Mouse (Mus musculus) embryonic facial prominence, embryonic 12.5 days (tissue): ENCODE data around the gene Rpl26. TPM values are rescaled to one million over a fixed set of nuclear protein-coding genes. Genes with fewer than 3 reads are reported as not detected.

ENCODE experiments used
- ATAC-seq: fragments of 200-750 bp; cut with Nextera tagmentation; 2 replicates; pipeline ENCODE4 v1.8.0; 2017; ENCODE audit not compliant: insufficient number of reproducible peaks, insufficient read depth, low FRiP score, low TSS enrichment
- H3K27ac ChIP-seq: fragments of 300-500 bp; sonication (generic); 2 replicates; pipeline ENCODE4 v1.5.1; 2016; ENCODE audit warnings: mild to moderate bottlenecking
- H3K27me3 ChIP-seq: fragments of 300-500 bp; sonication (generic); 2 replicates; pipeline ENCODE4 v1.6.1; 2016; ENCODE audit warnings: mild to moderate bottlenecking, moderate library complexity
- H3K36me3 ChIP-seq: fragments of 300-500 bp; sonication (generic); 2 replicates; pipeline ENCODE4 v1.6.1; 2016; ENCODE audit warnings: mild to moderate bottlenecking
- H3K4me1 ChIP-seq: fragments of 300-500 bp; sonication (generic); 2 replicates; pipeline ENCODE4 v1.6.1; 2016
- H3K4me2 ChIP-seq: fragments of 300-500 bp; sonication (generic); replicated peaks from 2 replicates; pipeline ENCODE4 v1.6.1; 2016; ENCODE audit warnings: mild to moderate bottlenecking, moderate library complexity
- H3K4me3 ChIP-seq: fragments of 300-500 bp; sonication (generic); 2 replicates; pipeline ENCODE4 v1.5.1; 2016; ENCODE audit warnings: mild to moderate bottlenecking
- H3K9ac ChIP-seq: fragments of 300-500 bp; sonication (generic); 2 replicates; pipeline ENCODE4 v1.6.1; 2016; ENCODE audit warnings: mild to moderate bottlenecking, moderate library complexity
- H3K9me3 ChIP-seq: fragments of 300-500 bp; sonication (generic); 2 replicates; pipeline ENCODE4 v1.6.1; 2016; ENCODE audit warnings: mild to moderate bottlenecking, moderate library complexity
- WGBS: fragments of 180-500 bp; shearing (Covaris S2); methylation state at CpG from one replicate; pipeline ENCODE4 v1.1.7; 2016; 5-methylcytosine and 5-hydroxymethylcytosine counted together
- polyA plus RNA-seq: library from polyadenylated mRNA; unstranded; fragments of >200 nt; fragmentation: Nextera tagmentation; extraction: Ambion mirVana; gene quantifications from 2 replicates; pipeline ENCODE4 v1.2.1, GENCODE M21; 2016

The Rpl26 gene
- polyA plus RNA-seq, 1 experiment from 2014 or later: 915 TPM

DNA sequence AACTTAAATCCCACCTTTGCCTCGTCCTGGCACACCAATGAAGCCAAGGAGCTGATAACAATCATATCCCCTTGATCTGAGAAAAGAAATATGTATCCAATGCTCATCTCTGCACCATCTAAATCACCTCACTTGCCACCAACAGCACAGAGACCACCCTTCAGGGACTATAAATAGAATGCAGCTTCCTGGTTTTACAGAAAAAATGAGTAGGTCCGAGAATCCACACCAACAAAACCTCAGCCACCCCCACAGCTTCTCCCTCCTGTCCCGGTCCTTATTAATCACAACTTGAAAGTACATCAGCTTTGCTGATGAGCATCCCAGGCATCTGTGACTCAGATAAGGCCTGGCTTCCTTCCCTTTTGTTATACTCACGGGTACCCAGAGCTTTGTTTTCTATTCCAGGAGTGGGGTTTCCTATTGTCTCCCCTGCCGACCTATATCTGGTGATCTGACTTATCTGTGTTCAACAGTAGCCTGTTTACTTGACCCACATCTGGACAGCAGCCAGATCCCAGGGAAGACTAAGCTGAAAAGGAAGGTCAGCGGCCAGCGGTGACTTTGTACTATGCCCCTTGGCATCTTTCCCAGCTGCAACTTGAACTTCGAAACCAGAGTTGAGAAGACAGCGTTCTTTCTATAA, 36.7 kb upstream of the Rpl26 start:
- H3K4me3 ChIP-seq: no peak overlapping the region
- H3K27ac ChIP-seq: no peak overlapping the region
- no peak for ATAC-seq
- no peaks in the 10 kb centered on the region for H3K9me3 ChIP-seq
- H3K9ac ChIP-seq: no peak overlapping the region
- H3K36me3 ChIP-seq: no peaks in the 10 kb centered on the region
- no peaks in the 10 kb centered on the region for H3K27me3 ChIP-seq
- 55% methylated on average over 9 of the region's 9 CpGs for WGBS
- no peaks in the 10 kb centered on the region for H3K4me1 ChIP-seq
- no peak overlapping the region for H3K4me2 ChIP-seq

GRCm38 (mm10) chr11:68871277-68871676, 30.1 kb upstream of the Rpl26 start:
- Histone ChIP-seq H3K4me2 (no peak overlapping the region), H3K27ac (no peak overlapping the region), H3K9me3 (no peaks in the 10 kb centered on the region), H3K9ac (no peak overlapping the region), H3K36me3 (no peaks in the 10 kb centered on the region), H3K4me1 (0 out of 2 replicates have a peak, but pooled peaks cover 3% of the 10 kb centered on the region), H3K4me3 (no peak overlapping the region), H3K27me3 (no peaks in the 10 kb centered on the region)
- WGBS: 83% methylated on average over 9 of the region's 9 CpGs
- no peak for ATAC-seq

DNA sequence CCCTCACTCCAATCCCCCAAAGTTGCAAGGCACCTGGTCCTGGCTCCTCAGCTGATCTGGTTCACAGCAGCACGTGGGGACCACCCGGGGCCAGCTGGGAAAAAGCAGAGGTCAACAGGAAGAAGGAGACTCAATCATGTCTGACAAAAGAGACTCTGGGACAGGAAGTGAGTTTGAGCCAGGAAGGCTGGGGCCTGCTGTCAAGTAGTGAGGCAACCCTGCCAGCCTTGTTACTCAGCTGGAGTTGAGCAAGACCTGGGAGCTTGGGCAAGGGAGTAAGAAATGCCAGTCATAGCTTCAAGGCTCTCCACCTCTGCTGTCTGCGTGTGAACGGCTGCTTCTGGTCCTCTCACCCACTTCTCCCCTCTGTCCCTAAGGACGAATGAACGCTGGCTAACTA, 29.6 kb upstream of the Rpl26 start, which contains the start of gene Ndel1:
Gene Ndel1 (minus strand): TSS at position 111 of the 400 bp plus-strand sequence.
- WGBS: 67% methylated on average over 6 of the region's 6 CpGs
- no peak within 1 kb of the TSS for H3K27ac ChIP-seq
- H3K27me3 ChIP-seq: no peaks in the 10 kb centered on the region
- H3K36me3 ChIP-seq: no peaks in the 10 kb centered on the region
- no peak within 1 kb of the TSS for H3K4me2 ChIP-seq
- no peak within 1 kb of the TSS for H3K9ac ChIP-seq
- 0 out of 2 replicates have a peak, but pooled peaks cover 3% of the 10 kb centered on the region for H3K4me1 ChIP-seq
- no peak within 1 kb of the TSS for H3K4me3 ChIP-seq
- H3K9me3 ChIP-seq: no peaks in the 10 kb centered on the region
- ATAC-seq: no peak

- Histone ChIP-seq H3K27ac (no peak overlapping the region), H3K9me3 (no peaks in the 10 kb centered on the region), H3K27me3 (no peaks in the 10 kb centered on the region), H3K4me2 (no peak overlapping the region), H3K4me1 (0 out of 2 replicates have a peak, but pooled peaks cover 3% of the 10 kb centered on the region), H3K4me3 (no peak overlapping the region), H3K36me3 (no peaks in the 10 kb centered on the region), H3K9ac (no peak overlapping the region)
- no peak for ATAC-seq
- WGBS: 0% methylated on average over 2 of the region's 2 CpGs
These were observed 26.5 kb upstream of the Rpl26 start for GRCm38 (mm10) chr11:68874841-68875240.

GRCm38 (mm10) chr11:68878811-68879210, 22.6 kb upstream of the Rpl26 start:
- Histone ChIP-seq H3K36me3 (no peaks in the 10 kb centered on the region), H3K27ac (no peak overlapping the region), H3K4me1 (no peaks in the 10 kb centered on the region), H3K9me3 (no peaks in the 10 kb centered on the region), H3K4me3 (no peak overlapping the region), H3K9ac (no peak overlapping the region), H3K27me3 (no peaks in the 10 kb centered on the region), H3K4me2 (no peak overlapping the region)
- 84% methylated on average over 5 of the region's 5 CpGs for WGBS
- ATAC-seq: no peak

- Histone ChIP-seq H3K4me2 (no peak overlapping the region), H3K9me3 (no peaks in the 10 kb centered on the region), H3K36me3 (no peaks in the 10 kb centered on the region), H3K4me3 (no peak overlapping the region), H3K27me3 (no peaks in the 10 kb centered on the region), H3K27ac (no peak overlapping the region), H3K9ac (no peak overlapping the region), H3K4me1 (no peaks in the 10 kb centered on the region)
- WGBS: 14% methylated on average over 14 of the region's 14 CpGs
- no peak for ATAC-seq
These were observed 19.3 kb upstream of the Rpl26 start for GRCm38 (mm10) chr11:68882107-68882506.

- H3K9me3 ChIP-seq: no peaks in the 10 kb centered on the region
- WGBS: 75% methylated on average over 2 of the region's 2 CpGs
- H3K4me1 ChIP-seq: no peaks in the 10 kb centered on the region
- H3K27ac ChIP-seq: no peak overlapping the region
- no peak overlapping the region for H3K4me3 ChIP-seq
- ATAC-seq: no peak
- no peak overlapping the region for H3K4me2 ChIP-seq
- no peak overlapping the region for H3K9ac ChIP-seq
- no peaks in the 10 kb centered on the region for H3K27me3 ChIP-seq
- no peaks in the 10 kb centered on the region for H3K36me3 ChIP-seq
These were observed 17.5 kb upstream of the Rpl26 start for GRCm38 (mm10) chr11:68883843-68884242.

DNA sequence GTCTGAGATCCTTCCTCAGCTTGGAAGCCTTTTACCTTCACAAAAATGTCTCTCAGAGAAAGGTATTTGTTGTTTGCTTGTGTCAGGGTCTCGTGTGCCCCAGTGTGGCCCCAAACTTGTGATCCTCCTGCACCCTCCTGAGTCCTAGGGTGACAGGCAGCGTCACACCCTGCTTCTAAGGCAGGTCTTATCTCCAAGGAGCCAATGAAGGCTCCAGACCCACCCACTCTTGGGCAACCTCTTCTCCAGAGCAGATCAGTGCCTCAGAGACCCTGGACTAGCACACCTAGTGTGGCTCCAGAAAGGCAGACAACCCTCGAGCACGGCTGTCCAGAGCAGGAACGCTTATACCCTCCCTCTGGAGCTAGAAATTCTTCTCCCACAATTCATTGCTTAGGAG, 17.0 kb upstream of the Rpl26 start:
- Histone ChIP-seq H3K9me3 (no peaks in the 10 kb centered on the region), H3K4me2 (no peak overlapping the region), H3K27ac (no peak overlapping the region), H3K4me3 (no peak overlapping the region), H3K27me3 (no peaks in the 10 kb centered on the region), H3K36me3 (no peaks in the 10 kb centered on the region), H3K4me1 (no peaks in the 10 kb centered on the region), H3K9ac (no peak overlapping the region)
- 72% methylated on average over 5 of the region's 5 CpGs for WGBS
- no peak for ATAC-seq

DNA sequence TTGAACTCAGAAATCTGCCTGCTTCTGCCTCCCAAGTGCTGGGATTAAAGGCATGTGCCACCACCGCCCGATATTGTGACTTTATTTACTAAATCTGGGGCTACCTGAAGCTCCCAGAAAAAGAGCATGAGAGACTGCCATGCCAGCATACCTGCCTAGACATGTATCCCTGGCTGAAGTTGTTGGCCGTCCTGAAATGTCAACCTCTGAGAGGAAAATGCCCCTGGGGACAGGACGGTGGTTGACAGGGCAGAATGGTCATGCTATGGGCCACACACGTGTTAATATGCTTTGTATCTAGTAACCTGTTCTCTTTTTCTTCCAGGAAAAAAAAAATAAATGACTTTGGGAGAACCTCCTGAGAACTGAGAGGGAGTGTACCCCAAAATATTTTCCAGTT, 15.3 kb upstream of the Rpl26 start:
- no peaks in the 10 kb centered on the region for H3K9me3 ChIP-seq
- no peaks in the 10 kb centered on the region for H3K36me3 ChIP-seq
- H3K4me1 ChIP-seq: no peaks in the 10 kb centered on the region
- WGBS: 66% methylated on average over 5 of the region's 5 CpGs
- no peak for ATAC-seq
- H3K27ac ChIP-seq: no peak overlapping the region
- no peak overlapping the region for H3K4me3 ChIP-seq
- no peak overlapping the region for H3K9ac ChIP-seq
- H3K4me2 ChIP-seq: no peak overlapping the region
- no peaks in the 10 kb centered on the region for H3K27me3 ChIP-seq

- 35% methylated on average over 6 of the region's 6 CpGs for WGBS
- Histone ChIP-seq H3K4me3 (no peak within 1 kb of the TSS), H3K36me3 (no peaks in the 10 kb centered on the region), H3K27me3 (no peaks in the 10 kb centered on the region), H3K9ac (no peak within 1 kb of the TSS), H3K27ac (no peak within 1 kb of the TSS), H3K4me1 (no peaks in the 10 kb centered on the region), H3K4me2 (no peak within 1 kb of the TSS), H3K9me3 (no peaks in the 10 kb centered on the region)
- ATAC-seq: no peak
These were observed 13.1 kb upstream of the Rpl26 start, which contains the start of gene Rnf222 for GRCm38 (mm10) chr11:68888253-68888652. TSS of gene Rnf222 (plus strand) at chr11:68888553.

- Histone ChIP-seq H3K36me3 (no peaks in the 10 kb centered on the region), H3K27me3 (no peaks in the 10 kb centered on the region), H3K9me3 (no peaks in the 10 kb centered on the region), H3K4me2 (no peak overlapping the region), H3K4me3 (no peak overlapping the region), H3K9ac (no peak overlapping the region), H3K4me1 (no peaks in the 10 kb centered on the region), H3K27ac (no peak overlapping the region)
- ATAC-seq: no peak
- 72% methylated on average over 2 of the region's 2 CpGs for WGBS
These were observed 12.7 kb upstream of the Rpl26 start for GRCm38 (mm10) chr11:68888653-68889052.

DNA sequence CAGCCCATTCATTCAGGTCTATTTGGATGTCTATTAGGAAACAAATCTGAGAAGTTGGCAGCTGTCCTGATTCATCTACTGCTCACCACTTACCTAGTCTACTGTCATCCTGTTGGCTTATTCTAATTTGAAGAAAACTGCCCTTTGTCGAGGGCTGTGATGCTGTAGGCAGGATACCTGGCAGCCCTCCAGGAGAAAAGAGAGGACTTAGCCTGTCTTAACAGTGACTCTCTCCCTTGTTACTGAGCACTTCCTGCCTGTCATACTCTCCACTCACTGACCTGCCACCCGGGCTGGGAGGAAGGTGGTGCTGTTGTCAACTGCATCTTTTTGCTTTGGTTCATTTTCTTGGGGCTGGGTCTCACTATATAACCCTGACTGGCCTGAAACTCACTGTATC, 10.8 kb upstream of the Rpl26 start:
- no peaks in the 10 kb centered on the region for H3K36me3 ChIP-seq

More for the DNA sequence above, 10.8 kb upstream of the Rpl26 start:
- Histone ChIP-seq H3K27ac (no peak overlapping the region), H3K4me1 (no peaks in the 10 kb centered on the region), H3K4me2 (no peak overlapping the region), H3K9me3 (no peaks in the 10 kb centered on the region), H3K27me3 (no peaks in the 10 kb centered on the region), H3K4me3 (no peak overlapping the region), H3K9ac (no peak overlapping the region)
- ATAC-seq: no peak
- 54% methylated on average over 2 of the region's 2 CpGs for WGBS
